Mouse (Mus musculus) myocyte (in vitro differentiated cells): ENCODE measurements around the gene Hist1h3f. TPM values are rescaled to one million over a fixed set of nuclear protein-coding genes. Genes with fewer than 3 reads are reported as not detected.

ENCODE experiments used
- H3K27me3 ChIP-seq: one replicate; pipeline ENCODE4 v1.6.1; 2011; ENCODE audit not compliant: control insufficient read depth, insufficient read depth, insufficient read length
- H3K36me3 ChIP-seq: one replicate; pipeline ENCODE4 v1.6.1; 2011; ENCODE audit not compliant: control insufficient read depth, insufficient read depth
- H3K4me2 ChIP-seq: one replicate; pipeline ENCODE4 v1.6.1; 2011; ENCODE audit warnings: low read depth, control low read depth
- H3K4me3 ChIP-seq: one replicate; pipeline ENCODE4 v1.5.1; 2011; ENCODE audit warnings: mild to moderate bottlenecking, control low read depth, moderate library complexity
- H3K79me2 ChIP-seq: one replicate; pipeline ENCODE4 v1.6.1; 2011; ENCODE audit not compliant: control insufficient read depth, insufficient read depth
- H3ac ChIP-seq: one replicate; pipeline ENCODE4 v1.6.1; 2011; ENCODE audit not compliant: control insufficient read depth, insufficient read length
- CEBPB ChIP-seq: IDR thresholded peaks from 2 replicates; pipeline ENCODE4 v1.6.1; 2011; ENCODE audit warnings: mild to moderate bottlenecking, moderate library complexity; ENCODE audit not compliant: poor library complexity, insufficient read depth, severe bottlenecking
- E2F4 ChIP-seq: IDR thresholded peaks from one replicate; pipeline ENCODE4 v1.6.1; 2011; ENCODE audit warnings: mild to moderate bottlenecking, control low read depth, moderate library complexity; ENCODE audit not compliant: insufficient read depth
- MAX ChIP-seq: IDR thresholded peaks from one replicate; pipeline ENCODE4 v1.6.1; 2011; ENCODE audit warnings: low read depth, mild to moderate bottlenecking, control low read depth
- MYOD1 ChIP-seq, 3 experiments: IDR thresholded peaks; one replicate each; pipeline ENCODE4 v1.6.1; 2011; ENCODE audit warnings: control low read depth in 2 of 3, low read depth in 2 of 3, mild to moderate bottlenecking in 2 of 3, moderate library complexity in 1 of 3; ENCODE audit not compliant: insufficient read length in 2 of 3, control insufficient read depth in 1 of 3
- MYOG ChIP-seq, 3 experiments: IDR thresholded peaks; one replicate each; pipeline ENCODE4 v1.6.1; 2011; ENCODE audit warnings: control low read depth in 2 of 3, low read depth in 2 of 3, mild to moderate bottlenecking in 2 of 3; ENCODE audit not compliant: insufficient read length in 2 of 3, control insufficient read depth in 1 of 3, insufficient read depth in 1 of 3
- POLR2A ChIP-seq: IDR thresholded peaks from one replicate; pipeline ENCODE4 v1.6.1; 2011; ENCODE audit warnings: low read depth, mild to moderate bottlenecking, control low read depth, moderate library complexity; ENCODE audit not compliant: insufficient read length
- POLR2AphosphoS2 ChIP-seq: IDR thresholded peaks from one replicate; pipeline ENCODE4 v1.6.1; 2011; ENCODE audit warnings: low read depth, control low read depth; ENCODE audit not compliant: insufficient read length
- REST ChIP-seq: IDR thresholded peaks from one replicate; pipeline ENCODE4 v1.6.1; 2011; ENCODE audit warnings: mild to moderate bottlenecking, control low read depth, moderate library complexity; ENCODE audit not compliant: insufficient read depth, insufficient read length
- SRF ChIP-seq: IDR thresholded peaks from one replicate; pipeline ENCODE4 v1.6.1; 2011; ENCODE audit warnings: low read depth; ENCODE audit not compliant: control insufficient read depth, insufficient read length
- TCF12 ChIP-seq: IDR thresholded peaks from one replicate; pipeline ENCODE4 v1.6.1; 2011; ENCODE audit warnings: mild to moderate bottlenecking, control low read depth; ENCODE audit not compliant: poor library complexity, insufficient read depth, severe bottlenecking
- TCF3 ChIP-seq: IDR thresholded peaks from one replicate; pipeline ENCODE4 v1.6.1; 2011; ENCODE audit warnings: low read depth, control low read depth; ENCODE audit not compliant: insufficient read length
- USF1 ChIP-seq: IDR thresholded peaks from one replicate; pipeline ENCODE4 v1.6.1; 2011; ENCODE audit warnings: low read depth, mild to moderate bottlenecking, control low read depth, moderate library complexity
- polyA plus RNA-seq: library from polyadenylated mRNA; unstranded; fragments of >200 nt; fragmentation: generic; extraction: Trizol; gene quantifications from one replicate; pipeline ENCODE4 v1.2.1, GENCODE M21; 2012; ENCODE audit warnings: missing spikeins

Hist1h3f gene
- polyA plus RNA-seq, result 0.91 TPM

GRCm38 (mm10) chr13:23543965-23544786 is at the start of gene Hist1h3f:
Gene Hist1h3f (plus strand): TSS chr13:23544052.
- H3K4me2 ChIP-seq, result peak within 1 kb of the TSS; percentile 91
- H3K79me2 ChIP-seq, result peaks cover 6% of the 10 kb centered on the region
- TF ChIP-seq POLR2AphosphoS2 (peak; percentile 83), REST (no peak), POLR2A (peak; percentile 77), MYOG (IDR thresholded peaks at IDR 0.05; ENCODE audit: control insufficient read depth in 1 of 3, insufficient read depth in 1 of 3, insufficient read length in 2 of 3, low read depth in 2 of 3) (peak in 1 of 3 experiments; percentile 22)

DNA sequence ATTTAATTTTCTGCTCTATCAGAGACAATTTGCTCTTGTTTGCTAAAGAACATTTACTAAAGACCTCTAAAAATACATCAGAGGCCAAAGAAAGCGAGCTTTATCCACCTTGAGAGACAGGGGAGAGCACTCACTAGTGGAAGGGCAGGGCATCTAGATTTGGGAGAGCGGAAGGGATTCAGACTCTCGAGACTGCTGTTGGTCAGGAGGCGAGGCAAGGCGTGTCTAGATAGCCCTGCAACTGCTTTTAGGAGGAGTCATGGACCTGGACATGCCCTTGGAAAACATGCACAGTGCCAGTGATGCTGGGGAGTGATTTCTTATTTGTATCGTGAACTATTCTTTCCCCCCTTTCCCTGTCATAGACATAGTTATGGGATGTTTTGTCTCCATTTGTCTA is 48.3 kb upstream of the Hist1h3f start:
- no peaks in the 10 kb centered on the region for H3K27me3 ChIP-seq
- H3K4me2 ChIP-seq, result no peak overlapping the region
- H3K36me3 ChIP-seq, result no peaks in the 10 kb centered on the region
- TF ChIP-seq REST (no peak), POLR2AphosphoS2 (no peak), MYOD1 (IDR thresholded peaks at IDR 0.05; ENCODE audit: control insufficient read depth in 1 of 3, insufficient read length in 2 of 3, low read depth in 2 of 3) (no peak), TCF3 (no peak), USF1 (no peak), MAX (no peak), E2F4 (no peak)
- H3ac ChIP-seq, result no peak overlapping the region
- no peaks in the 10 kb centered on the region for H3K79me2 ChIP-seq
- H3K4me3 ChIP-seq, result no peak overlapping the region

More at GRCm38 (mm10) chr13:23543965-23544786, at the start of gene Hist1h3f:
- no peaks in the 10 kb centered on the region for H3K36me3 ChIP-seq
- H3K4me3 ChIP-seq, result peak within 1 kb of the TSS; percentile 37
- no peaks in the 10 kb centered on the region for H3K27me3 ChIP-seq
- no peak within 1 kb of the TSS for H3ac ChIP-seq

DNA sequence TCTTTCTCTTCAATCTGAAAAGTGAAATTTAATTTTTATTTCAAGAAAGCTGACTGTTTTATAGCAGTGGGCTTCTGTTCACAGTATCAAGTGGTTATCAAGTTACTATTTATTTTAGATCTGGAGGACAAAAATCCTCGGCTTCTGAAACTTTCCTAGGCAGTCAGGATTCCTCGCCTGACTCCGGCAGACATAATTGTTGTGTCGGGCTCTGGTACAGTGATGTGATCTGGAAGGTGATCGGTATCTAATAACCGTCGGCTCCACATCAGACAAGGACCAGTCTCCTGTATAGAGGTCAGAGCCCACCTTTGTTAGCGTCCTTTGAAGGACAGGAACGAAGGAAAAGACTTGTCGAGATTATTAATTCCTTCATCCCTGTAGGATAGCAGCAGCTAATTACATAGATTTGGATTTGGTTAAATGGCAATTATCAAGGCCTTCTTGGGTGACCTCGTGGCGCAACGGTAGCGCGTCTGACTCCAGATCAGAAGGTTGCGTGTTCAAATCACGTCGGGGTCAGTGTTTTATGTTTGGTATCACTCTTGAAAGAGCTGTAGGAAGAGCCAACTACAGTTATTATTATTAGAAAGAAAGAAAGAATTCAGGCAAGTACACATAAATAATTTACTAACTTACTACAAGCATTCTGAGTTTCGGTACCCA is 46.1 kb upstream of the Hist1h3f start:
- TF ChIP-seq MYOG (IDR thresholded peaks at IDR 0.05; ENCODE audit: control insufficient read depth in 1 of 3, insufficient read depth in 1 of 3, insufficient read length in 2 of 3, low read depth in 2 of 3) (no peak), TCF3 (no peak), REST (no peak), SRF (no peak), TCF12 (no peak), POLR2A (no peak), USF1 (no peak), POLR2AphosphoS2 (no peak), MYOD1 (IDR thresholded peaks at IDR 0.05; ENCODE audit: control insufficient read depth in 1 of 3, insufficient read length in 2 of 3, low read depth in 2 of 3) (no peak)
- H3K4me3 ChIP-seq, result peak overlapping the region; percentile 18
- no peak overlapping the region for H3ac ChIP-seq

DNA sequence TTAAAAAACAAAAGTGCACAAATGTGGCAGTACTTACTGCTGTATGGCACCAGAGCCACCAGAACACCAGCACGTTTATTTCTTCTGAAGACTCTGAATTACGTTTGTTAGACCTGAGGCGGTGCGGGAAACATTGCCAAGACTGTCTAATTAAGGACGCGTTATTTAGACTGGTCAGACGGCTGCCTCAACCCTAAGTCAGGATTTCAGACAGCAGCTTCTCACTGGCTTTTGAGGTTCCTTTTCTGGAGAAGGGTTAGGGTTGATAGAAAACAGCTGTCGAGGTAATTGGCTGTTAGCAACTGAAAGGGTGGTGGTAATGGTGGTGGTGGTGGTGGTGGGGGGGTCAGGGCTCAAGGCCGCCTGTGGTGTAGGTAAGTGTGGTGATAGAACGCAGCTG is 45.2 kb upstream of the Hist1h3f start:
- Histone ChIP-seq H3K4me3 (peak overlapping the region; percentile 18), H3K27me3 (no peaks in the 10 kb centered on the region), H3K4me2 (peak overlapping the region; percentile 67), H3ac (no peak overlapping the region), H3K79me2 (no peaks in the 10 kb centered on the region), H3K36me3 (no peaks in the 10 kb centered on the region)
- TF ChIP-seq REST (no peak), MYOD1 (IDR thresholded peaks at IDR 0.05; ENCODE audit: control insufficient read depth in 1 of 3, insufficient read length in 2 of 3, low read depth in 2 of 3) (peak in 1 of 3 experiments; percentile 10), POLR2A (no peak), TCF3 (no peak), E2F4 (no peak), MAX (no peak)

More for the DNA sequence above, 46.1 kb upstream of the Hist1h3f start:
- no peaks in the 10 kb centered on the region for H3K36me3 ChIP-seq
- no peaks in the 10 kb centered on the region for H3K79me2 ChIP-seq
- H3K4me2 ChIP-seq, result peak overlapping the region; percentile 69
- H3K27me3 ChIP-seq, result no peaks in the 10 kb centered on the region

GRCm38 (mm10) chr13:23499943-23500342 is 43.9 kb upstream of the Hist1h3f start:
- Histone ChIP-seq H3K4me3 (peak overlapping the region; percentile 18), H3K27me3 (no peaks in the 10 kb centered on the region), H3K36me3 (no peaks in the 10 kb centered on the region), H3K4me2 (peak overlapping the region; percentile 67), H3ac (no peak overlapping the region), H3K79me2 (no peaks in the 10 kb centered on the region)
- TF ChIP-seq SRF, result no peak
- TF ChIP-seq REST, result no peak
- no peak for TF ChIP-seq USF1
- TF ChIP-seq TCF3, result no peak
- no peak for TF ChIP-seq TCF12
- no peak for TF ChIP-seq E2F4
- TF ChIP-seq MYOD1 (IDR thresholded peaks at IDR 0.05; ENCODE audit: control insufficient read depth in 1 of 3, insufficient read length in 2 of 3, low read depth in 2 of 3), result no peak
- TF ChIP-seq MAX, result no peak
- TF ChIP-seq CEBPB, result no peak
- no peak for TF ChIP-seq POLR2A
- TF ChIP-seq MYOG (IDR thresholded peaks at IDR 0.05; ENCODE audit: control insufficient read depth in 1 of 3, insufficient read depth in 1 of 3, insufficient read length in 2 of 3, low read depth in 2 of 3), result no peak
- TF ChIP-seq POLR2AphosphoS2, result no peak
